Mouse (Mus musculus) liver, embryonic 13.5 days (tissue): ENCODE results near the gene Tesk2. TPM values are rescaled to one million over a fixed set of nuclear protein-coding genes. Genes with fewer than 3 reads are reported as not detected.
A peak's percentile ranks its signal among the peaks of the same experiment; 100 is the strongest.

Experiments used
- ATAC-seq: fragments of 200-750 bp; cut with Nextera tagmentation; 2 replicates; pipeline ENCODE4 v1.8.0; 2017; ENCODE audit warnings: low read depth, mild to moderate bottlenecking, moderate number of reproducible peaks, moderate library complexity
- DNase-seq: peaks from one replicate; pipeline ENCODE4 v3.0.0; 2022
- H3K27ac ChIP-seq: fragments of 300-500 bp; sonication (generic); 2 replicates; pipeline ENCODE4 v1.5.1; 2015; ENCODE audit warnings: moderate library complexity, mild to moderate bottlenecking, inconsistent platforms
- H3K27me3 ChIP-seq: fragments of 300-500 bp; sonication (generic); 2 replicates; pipeline ENCODE4 v1.6.1; 2015; ENCODE audit warnings: mild to moderate bottlenecking, inconsistent platforms
- H3K36me3 ChIP-seq: fragments of 300-500 bp; sonication (generic); 2 replicates; pipeline ENCODE4 v1.6.1; 2015; ENCODE audit warnings: mild to moderate bottlenecking, inconsistent platforms
- H3K4me1 ChIP-seq: fragments of 300-500 bp; sonication (generic); replicated peaks from 2 replicates; pipeline ENCODE4 v1.6.1; 2015; ENCODE audit warnings: inconsistent platforms
- H3K4me2 ChIP-seq: fragments of 300-500 bp; sonication (generic); 2 replicates; pipeline ENCODE4 v1.6.1; 2015; ENCODE audit warnings: inconsistent platforms, mild to moderate bottlenecking, moderate library complexity
- H3K4me3 ChIP-seq: fragments of 300-500 bp; sonication (generic); replicated peaks from 2 replicates; pipeline ENCODE4 v1.5.1; 2015; ENCODE audit warnings: mild to moderate bottlenecking, inconsistent platforms
- H3K9ac ChIP-seq: fragments of 300-500 bp; sonication (generic); 2 replicates; pipeline ENCODE4 v1.6.1; 2015; ENCODE audit warnings: mild to moderate bottlenecking, inconsistent platforms
- H3K9me3 ChIP-seq: fragments of 300-500 bp; sonication (generic); replicated peaks from 2 replicates; pipeline ENCODE4 v1.6.1; 2016; ENCODE audit warnings: inconsistent platforms
- WGBS: fragments of 180-500 bp; shearing (Covaris S2); methylation state at CpG from one replicate; pipeline ENCODE4 v1.1.7; 2015; ENCODE audit not compliant: insufficient replicate concordance; 5-methylcytosine and 5-hydroxymethylcytosine counted together
- polyA plus RNA-seq: library from polyadenylated mRNA; unstranded; fragments of >200 nt; fragmentation: Nextera tagmentation; extraction: Ambion mirVana; gene quantifications from 2 replicates; pipeline ENCODE4 v1.2.1, GENCODE M21; 2015

Gene Tesk2
- polyA plus RNA-seq, 1 experiment from 2014 or later, result 2.1 TPM

- WGBS, result 10% methylated on average over 3 of the region's 3 CpGs
These were observed 1.4 kb upstream of the Tesk2 start for GRCm38 (mm10) chr4:116719396-116719795.

GRCm38 (mm10) chr4:116721098-116721628 is 415 bp downstream of the Tesk2 start:
- Histone ChIP-seq H3K36me3 (peaks cover 3% of the 10 kb centered on the region; the same call in 1 of the 2 replicates), H3K9ac (peak overlapping the region; percentile 87), H3K4me3 (peak overlapping the region; percentile 84), H3K4me2 (peak overlapping the region; percentile 98), H3K9me3 (no peaks in the 10 kb centered on the region), H3K27ac (peak overlapping the region; percentile 74), H3K4me1 (peaks cover 22% of the 10 kb centered on the region), H3K27me3 (0 out of 2 replicates have a peak, but pooled peaks cover 4% of the 10 kb centered on the region)
- WGBS, result 1% methylated on average over 29 of the region's 29 CpGs
- DNase-seq (no peak), ATAC-seq (peak; percentile 53; the same call in 1 of the 2 replicates)

More at GRCm38 (mm10) chr4:116719396-116719795, 1.4 kb upstream of the Tesk2 start:
- Histone ChIP-seq H3K27me3 (0 out of 2 replicates have a peak, but pooled peaks cover 4% of the 10 kb centered on the region), H3K9ac (no peak overlapping the region), H3K4me3 (no peak overlapping the region), H3K27ac (no peak overlapping the region), H3K4me1 (peaks cover 22% of the 10 kb centered on the region), H3K36me3 (peaks cover 17% of the 10 kb centered on the region), H3K4me2 (no peak overlapping the region), H3K9me3 (no peaks in the 10 kb centered on the region)
- no peak for ATAC-seq
- DNase-seq, result peak; percentile 38

GRCm38 (mm10) chr4:116722230-116722629 is 1.5 kb downstream of the Tesk2 start:
- WGBS, result 48% methylated on average over 7 of the region's 7 CpGs
- H3K4me3 ChIP-seq, result no peak overlapping the region; the same call in 1 of the 2 replicates
- no peak overlapping the region for H3K9ac ChIP-seq
- ATAC-seq (no peak), DNase-seq (no peak)
- peak overlapping the region; percentile 98 for H3K4me2 ChIP-seq
- H3K36me3 ChIP-seq, result no peaks in the 10 kb centered on the region
- no peaks in the 10 kb centered on the region for H3K9me3 ChIP-seq
- peaks cover 22% of the 10 kb centered on the region for H3K4me1 ChIP-seq
- no peak overlapping the region for H3K27ac ChIP-seq
- H3K27me3 ChIP-seq, result 0 out of 2 replicates have a peak, but pooled peaks cover 4% of the 10 kb centered on the region

DNA sequence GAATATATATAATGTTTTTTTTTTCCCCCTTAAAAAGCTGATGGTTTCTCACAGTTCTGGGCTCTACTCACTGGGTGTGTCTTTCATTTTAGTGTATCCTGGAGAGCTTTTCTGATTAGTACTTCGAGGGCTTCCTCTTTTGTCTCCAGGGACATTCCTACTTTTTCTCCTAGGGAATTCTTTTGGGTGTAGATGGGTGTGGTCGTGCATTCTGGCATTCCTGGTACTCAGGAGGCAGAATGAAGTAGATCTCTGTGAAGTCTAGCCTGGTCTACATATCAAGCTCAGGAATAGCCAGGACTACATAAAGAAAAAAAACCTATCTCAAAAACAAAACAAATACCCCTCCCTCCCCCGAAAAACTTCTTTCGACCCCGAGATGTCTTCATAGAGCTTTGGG is 4.7 kb downstream of the Tesk2 start:
- H3K36me3 ChIP-seq, result no peaks in the 10 kb centered on the region
- 66% methylated on average over 5 of the region's 5 CpGs for WGBS
- no peak overlapping the region for H3K27ac ChIP-seq

GRCm38 (mm10) chr4:116727401-116727800 is 6.7 kb downstream of the Tesk2 start:
- no peak overlapping the region for H3K4me2 ChIP-seq
- H3K36me3 ChIP-seq, result no peaks in the 10 kb centered on the region
- no peak for DNase-seq
- no peak for ATAC-seq
- 61% methylated on average over 3 of the region's 3 CpGs for WGBS
- H3K4me3 ChIP-seq, result no peak overlapping the region
- H3K27ac ChIP-seq, result no peak overlapping the region
- H3K4me1 ChIP-seq, result peaks cover 4% of the 10 kb centered on the region
- no peaks in the 10 kb centered on the region for H3K9me3 ChIP-seq
- 0 out of 2 replicates have a peak, but pooled peaks cover under 1% of the 10 kb centered on the region for H3K27me3 ChIP-seq
- no peak overlapping the region for H3K9ac ChIP-seq

More for the DNA sequence above, 4.7 kb downstream of the Tesk2 start:
- H3K4me3 ChIP-seq, result no peak overlapping the region
- ATAC-seq (no peak), DNase-seq (no peak)
- no peaks in the 10 kb centered on the region for H3K9me3 ChIP-seq
- no peak overlapping the region for H3K4me2 ChIP-seq
- H3K4me1 ChIP-seq, result peaks cover 18% of the 10 kb centered on the region
- 0 out of 2 replicates have a peak, but pooled peaks cover 4% of the 10 kb centered on the region for H3K27me3 ChIP-seq
- H3K9ac ChIP-seq, result no peak overlapping the region

DNA sequence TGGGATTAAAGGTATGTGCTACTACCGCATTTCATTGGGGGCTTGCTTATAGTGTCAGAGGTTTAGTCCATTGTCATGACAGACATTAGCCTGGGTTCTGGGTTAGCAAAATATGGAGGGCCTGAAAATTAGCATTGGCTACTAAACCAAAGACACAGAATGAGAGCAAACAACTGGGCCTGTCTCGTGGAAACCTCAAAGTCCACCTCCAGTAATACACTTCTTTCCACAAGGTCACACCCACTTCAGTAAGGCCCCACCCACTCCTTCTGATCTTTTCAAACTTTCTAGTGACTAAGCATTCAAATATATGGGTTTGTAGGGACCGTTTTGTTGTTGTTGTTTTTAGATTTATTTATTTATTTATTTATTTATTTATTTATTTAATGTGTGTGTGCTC is 8.8 kb downstream of the Tesk2 start:
- Histone ChIP-seq H3K9me3 (no peaks in the 10 kb centered on the region), H3K4me1 (peaks cover 3% of the 10 kb centered on the region; the same call in 1 of the 2 replicates), H3K4me3 (no peak overlapping the region), H3K4me2 (no peak overlapping the region), H3K27me3 (no peaks in the 10 kb centered on the region), H3K36me3 (no peaks in the 10 kb centered on the region), H3K27ac (no peak overlapping the region), H3K9ac (no peak overlapping the region)
- WGBS, result 73% methylated on average over 3 of the region's 3 CpGs
- DNase-seq (no peak), ATAC-seq (no peak)

GRCm38 (mm10) chr4:116731077-116731476 is 10.3 kb downstream of the Tesk2 start:
- Histone ChIP-seq H3K4me2 (no peak overlapping the region), H3K4me3 (no peak overlapping the region), H3K36me3 (no peaks in the 10 kb centered on the region), H3K4me1 (peaks cover 3% of the 10 kb centered on the region; the same call in 1 of the 2 replicates), H3K9me3 (no peaks in the 10 kb centered on the region), H3K27ac (no peak overlapping the region), H3K27me3 (no peaks in the 10 kb centered on the region), H3K9ac (no peak overlapping the region)
- DNase-seq, result no peak
- 56% methylated on average over 9 of the region's 9 CpGs for WGBS
- ATAC-seq, result no peak

DNA sequence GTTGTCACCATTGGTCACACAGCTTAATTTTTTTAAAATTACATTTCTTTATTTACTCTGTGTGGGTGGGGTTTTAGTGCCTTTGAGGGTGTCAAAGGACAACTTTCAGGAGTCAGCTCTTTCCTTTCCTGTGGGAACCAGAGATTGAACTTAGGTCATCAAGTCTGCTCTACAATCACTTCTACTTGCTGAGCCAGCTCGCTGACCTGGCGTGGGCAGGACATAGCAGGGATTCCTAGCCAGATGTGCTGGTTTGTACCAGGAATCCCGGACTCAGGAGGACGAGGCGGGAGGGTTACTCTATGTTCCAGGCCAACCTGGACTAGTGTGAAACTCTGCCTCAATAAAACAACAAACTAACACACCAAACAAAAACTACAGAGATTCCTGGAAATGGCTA is 11.6 kb downstream of the Tesk2 start:
- no peak overlapping the region for H3K4me2 ChIP-seq
- no peak for DNase-seq
- no peak for ATAC-seq
- H3K27ac ChIP-seq, result no peak overlapping the region
- no peaks in the 10 kb centered on the region for H3K36me3 ChIP-seq
- H3K9ac ChIP-seq, result no peak overlapping the region
- H3K27me3 ChIP-seq, result no peaks in the 10 kb centered on the region
- 62% methylated on average over 5 of the region's 5 CpGs for WGBS
- H3K4me3 ChIP-seq, result no peak overlapping the region
- peaks cover 3% of the 10 kb centered on the region; the same call in 1 of the 2 replicates for H3K4me1 ChIP-seq
- H3K9me3 ChIP-seq, result no peaks in the 10 kb centered on the region

- no peaks in the 10 kb centered on the region for H3K36me3 ChIP-seq
- WGBS, result 56% methylated on average over 2 of the region's 2 CpGs
- no peak for ATAC-seq
These were observed 14.2 kb downstream of the Tesk2 start for GRCm38 (mm10) chr4:116734996-116735395.

GRCm38 (mm10) chr4:116738972-116739751 is 18.4 kb downstream of the Tesk2 start:
- no peaks in the 10 kb centered on the region for H3K27me3 ChIP-seq
- ATAC-seq, result no peak
- no peaks in the 10 kb centered on the region for H3K36me3 ChIP-seq
- WGBS, result 35% methylated on average over 9 of the region's 9 CpGs
- H3K27ac ChIP-seq, result no peak overlapping the region
- H3K4me2 ChIP-seq, result no peak overlapping the region
- no peaks in the 10 kb centered on the region for H3K9me3 ChIP-seq
- no peak overlapping the region for H3K4me3 ChIP-seq
- H3K9ac ChIP-seq, result no peak overlapping the region
- no peak for DNase-seq
- no peaks in the 10 kb centered on the region for H3K4me1 ChIP-seq

More at GRCm38 (mm10) chr4:116734996-116735395, 14.2 kb downstream of the Tesk2 start:
- H3K4me3 ChIP-seq, result no peak overlapping the region
- no peak overlapping the region for H3K9ac ChIP-seq
- no peak overlapping the region for H3K4me2 ChIP-seq
- H3K27me3 ChIP-seq, result no peaks in the 10 kb centered on the region
- no peaks in the 10 kb centered on the region for H3K4me1 ChIP-seq
- no peaks in the 10 kb centered on the region for H3K9me3 ChIP-seq
- no peak overlapping the region for H3K27ac ChIP-seq
- no peak for DNase-seq

GRCm38 (mm10) chr4:116749750-116750149 is 29.0 kb downstream of the Tesk2 start:
- H3K27me3 ChIP-seq, result no peaks in the 10 kb centered on the region

More at GRCm38 (mm10) chr4:116749750-116750149, 29.0 kb downstream of the Tesk2 start:
- Histone ChIP-seq H3K27ac (no peak overlapping the region), H3K4me1 (no peaks in the 10 kb centered on the region; the same call in 1 of the 2 replicates), H3K4me3 (no peak overlapping the region), H3K9me3 (no peaks in the 10 kb centered on the region), H3K4me2 (no peak overlapping the region), H3K36me3 (no peaks in the 10 kb centered on the region), H3K9ac (no peak overlapping the region)
- DNase-seq (no peak), ATAC-seq (no peak)
- WGBS, result 66% methylated on average over 2 of the region's 2 CpGs
